Mouse (Mus musculus): ENCODE measurements around the gene Nt5dc1. TPM values are rescaled to one million over a fixed set of nuclear protein-coding genes. Genes with fewer than 3 reads are reported as not detected.
A peak's percentile ranks its signal among the peaks of the same experiment; 100 is the strongest.

Nt5dc1 gene
- total RNA-seq, 2 experiments from 2014 or later, result 9.8 to 14.3 TPM

DNA sequence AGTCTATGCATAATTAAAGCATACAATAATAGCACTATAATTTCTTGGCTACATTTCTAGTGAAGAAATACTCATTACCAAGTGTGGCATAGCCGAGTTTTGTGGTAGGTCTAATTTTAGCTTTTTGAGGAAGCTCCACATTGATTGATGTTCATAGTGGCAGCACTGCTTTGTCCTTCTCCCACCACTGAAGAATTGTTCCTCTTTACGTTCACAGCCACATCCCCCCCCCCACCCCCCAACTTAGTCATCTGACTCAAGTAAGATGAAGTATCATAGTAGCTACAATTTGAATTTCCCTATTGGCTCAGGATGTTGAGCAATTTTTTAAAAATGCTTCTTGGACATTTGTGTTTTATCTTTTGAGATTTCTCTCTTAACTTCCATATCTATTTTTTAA is 168.8 kb downstream of the Nt5dc1 start:
- intact Hi-C loops (cut with DNase I), result no loop called here

DNA sequence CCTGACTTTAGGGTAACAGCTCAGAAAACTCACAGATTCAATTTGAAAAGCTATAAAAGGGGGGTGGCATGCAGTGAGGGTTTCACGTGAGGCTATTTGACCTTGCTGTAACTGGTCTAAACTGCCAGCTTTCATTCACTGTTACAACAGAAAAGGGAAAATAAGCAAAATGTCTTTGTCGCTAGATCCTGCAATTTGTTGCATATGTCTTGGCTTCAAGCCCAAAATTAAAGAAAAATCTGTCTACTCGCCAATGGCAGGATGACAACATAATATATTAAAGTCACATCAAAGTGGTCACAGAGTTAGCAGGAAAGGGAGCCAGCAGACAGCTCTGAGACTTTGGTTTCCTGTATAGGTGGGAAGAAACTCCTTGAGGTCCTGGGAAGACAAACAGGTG is 170.6 kb downstream of the Nt5dc1 start:
- intact Hi-C loops (cut with DNase I), result no loop called here
- no peak for DNase-seq

More for the DNA sequence above, 168.8 kb downstream of the Nt5dc1 start:
- DNase-seq, result no peak

DNA sequence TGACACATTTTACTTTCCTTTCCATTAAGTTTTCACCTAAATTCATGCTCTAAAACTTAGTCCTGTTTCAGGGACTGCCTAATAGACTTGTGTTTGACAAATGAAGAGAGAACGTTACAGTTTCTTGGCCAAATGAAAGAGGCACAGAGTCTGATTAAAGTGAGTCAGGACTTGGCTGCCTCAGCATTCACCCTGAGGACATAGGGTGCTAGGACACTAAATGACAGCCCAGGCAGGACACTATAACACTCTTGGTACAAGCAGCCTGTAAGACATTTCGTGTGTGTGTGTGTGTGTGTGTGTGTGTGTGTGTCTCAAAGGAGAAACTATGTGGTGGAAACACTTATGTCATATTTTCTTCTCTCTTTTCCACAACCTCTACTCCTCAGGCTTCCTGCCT is 172.2 kb downstream of the Nt5dc1 start:
- intact Hi-C loops (cut with DNase I), result no loop called here
- peak in 1 of 2 experiments; percentile 5 for DNase-seq

DNA sequence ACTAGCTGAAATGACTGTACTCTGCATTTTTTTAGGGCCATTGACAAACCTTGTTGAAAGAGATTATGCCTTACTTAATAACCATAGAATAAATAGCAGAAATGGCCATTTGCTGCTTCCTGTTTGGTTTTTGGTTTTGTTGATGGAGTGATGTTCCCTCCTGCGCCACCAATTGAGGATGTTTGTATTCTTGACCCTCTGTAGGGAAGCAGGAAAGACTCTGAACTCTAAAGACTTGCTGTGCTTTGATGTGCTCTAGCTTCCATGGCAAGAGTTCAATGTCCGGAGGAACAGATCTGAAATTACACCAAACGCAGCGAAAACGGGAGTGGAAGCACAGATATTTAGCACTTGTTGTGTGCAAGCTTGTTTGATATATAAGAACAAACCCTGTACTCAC is 173.6 kb downstream of the Nt5dc1 start:
- intact Hi-C loops (cut with DNase I), result no loop called here

DNA sequence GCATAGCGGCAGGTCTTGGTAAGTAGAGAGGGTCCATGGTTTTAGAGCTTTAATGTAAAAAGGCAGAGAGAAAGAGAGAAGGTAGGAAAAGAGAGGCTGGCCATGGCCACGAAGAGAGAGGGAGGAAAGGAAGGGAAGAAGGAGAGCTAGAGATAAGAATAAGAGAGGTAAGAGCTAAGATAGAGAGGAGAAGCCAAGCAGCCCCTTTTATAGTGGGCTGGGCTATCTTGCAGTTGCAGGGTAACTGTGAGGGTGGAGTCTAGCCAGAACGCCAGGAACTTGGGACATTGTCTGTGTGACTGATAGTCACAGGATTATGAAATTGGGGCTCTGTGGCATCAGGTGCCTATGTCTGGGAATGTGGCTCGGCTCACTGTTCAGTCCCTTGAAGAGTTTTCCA is 179.8 kb downstream of the Nt5dc1 start:
- intact Hi-C loops (cut with DNase I), result no loop called here
- DNase-seq, result no peak

More for the DNA sequence above, 173.6 kb downstream of the Nt5dc1 start:
- no peak for DNase-seq

Other genes with a start within 250 kb of the Nt5dc1 start
- gene Dse, start 210.8 kb downstream of the Nt5dc1 start, total RNA-seq (2021), result 1 to 10 TPM; 5.7 to 6.7 TPM
- gene Tspyl1, start 136.4 kb downstream of the Nt5dc1 start, total RNA-seq (2021), result 10 to 100 TPM; 51.0 to 52.9 TPM
- 10 to 100 TPM in 1 of 2 experiments, 1 to 10 TPM in 1; 8.0 to 10.1 TPM for gene Tspyl4, start 121.1 kb downstream of the Nt5dc1 start, total RNA-seq (2021)
- under 1 TPM; 0.07 to 0.14 TPM for gene Col10a1, start 28.6 kb downstream of the Nt5dc1 start, total RNA-seq (2021)
- 1 to 10 TPM; 2.3 to 2.7 TPM for gene Frk, start 64.8 kb upstream of the Nt5dc1 start, total RNA-seq (2021)